In genomic region chr2:121760646-121761045, GRCm38 (mm10) we compare ENCODE assay signal across 31 mouse cellular contexts. TPM values are rescaled to one million over a fixed set of nuclear protein-coding genes. Genes with fewer than 3 reads are reported as not detected.
DNase-seq lines count a peak whose midpoint lies in the region; ATAC-seq and TF ChIP-seq lines count a peak whose summit lies in the region.
"Had no signal": no experiment of that assay in that cellular context is flagged by ENCODE, and none has a peak within 500 bp of the region (broad histone marks: within the 10 kb centered on the region; RNA-seq: fewer than 3 reads in every experiment).

No protein-coding gene starts in this region.

- intact Hi-C loops in heart, postnatal 25 days (cut with DNase I): no loop called here

- no peak overlapping the region for H3K27ac ChIP-seq in midbrain, postnatal 0 days (ENCODE audit: low read depth, low read length)
- H3K27ac ChIP-seq: gastrocnemius, adult 2 months; hindbrain, embryonic 14.5 days; layer of hippocampus, adult 2 months; limb, embryonic 13.5 days; neural tube, embryonic 12.5 days had no signal

- H3K27me3 ChIP-seq in midbrain, postnatal 0 days (ENCODE audit: insufficient read depth, low read length): no peaks in the 10 kb centered on the region
- H3K27me3 ChIP-seq: limb, embryonic 13.5 days; neural tube, embryonic 12.5 days had no signal

- no peak for ATAC-seq in midbrain, postnatal 0 days (ENCODE audit: low FRiP score)
- ATAC-seq: forebrain, embryonic 16.5 days; midbrain, embryonic 16.5 days had no signal

- H3K4me1 ChIP-seq in lung, adult 2 months (ENCODE audit: control insufficient read depth, insufficient read depth, low read length): no peaks in the 10 kb centered on the region
- H3K4me1 ChIP-seq in midbrain, postnatal 0 days (ENCODE audit: insufficient read depth, low read length): no peaks in the 10 kb centered on the region
- H3K4me1 ChIP-seq: limb, embryonic 13.5 days; neural tube, embryonic 12.5 days had no signal

- 76% methylated on average over 9 of the region's 9 CpGs for WGBS in lung, adult 2 months
- WGBS in midbrain, postnatal 0 days: 93% methylated on average over 9 of the region's 9 CpGs

- peak; percentile 2 to 19 for DNase-seq in heart, adult 9 months (ENCODE audit: low spot score in 2 of 2)
- DNase-seq in heart, postnatal 25 days (ENCODE audit: low spot score): no peak
- peak; percentile 9 for DNase-seq in NIH3T3 (ENCODE audit: low read depth)
- peak; percentile 91 to 93 for DNase-seq in adrenal gland, adult (ENCODE audit: inconsistent age in 2 of 2, low spot score in 1 of 2)
- peak; percentile 86 for DNase-seq in adrenal gland, postnatal 14 days
- DNase-seq in lung, adult 2 months: no peak
- no peak for DNase-seq in midbrain, postnatal 0 days (ENCODE audit: low spot score)
- DNase-seq: B cell, adult 2 months; cerebellum, adult 11-12 months; cerebellum, adult 9-11 months; gastrocnemius, adult 2 months; kidney, adult 11 months; kidney, postnatal 36 days; lung, postnatal 36 days; right cerebral cortex, postnatal 25 days; spleen, adult 18-20 months; thymus, adult 2 months; thymus, postnatal 36 days had no signal

- no peaks in the 10 kb centered on the region for H3K36me3 ChIP-seq in midbrain, postnatal 0 days (ENCODE audit: insufficient read depth, low read length)
- H3K36me3 ChIP-seq: limb, embryonic 13.5 days; neural tube, embryonic 12.5 days had no signal

- H3K4me2 ChIP-seq in midbrain, postnatal 0 days (ENCODE audit: low read depth, low read length, poor library complexity, severe bottlenecking): no peak overlapping the region
- H3K4me2 ChIP-seq: hindbrain, embryonic 14.5 days; limb, embryonic 13.5 days; liver, embryonic 11.5 days; midbrain, embryonic 11.5 days; neural tube, embryonic 12.5 days had no signal

- TF ChIP-seq POLR2A in lung, adult 2 months (IDR thresholded peaks at IDR 0.05; ENCODE audit: borderline replicate concordance, extremely low read depth, low read depth, low read length): no peak

- no peak for TF ChIP-seq CTCF in lung, adult 2 months (IDR thresholded peaks at IDR 0.05; ENCODE audit: insufficient read depth, low read length)
- TF ChIP-seq CTCF in midbrain, postnatal 0 days (IDR thresholded peaks at IDR 0.05): no peak

- no peak overlapping the region for H3K9ac ChIP-seq in midbrain, postnatal 0 days (replicated peaks; ENCODE audit: low read length, poor library complexity, severe bottlenecking)
- H3K9ac ChIP-seq: hindbrain, embryonic 14.5 days; limb, embryonic 13.5 days; neural tube, embryonic 12.5 days had no signal

- H3K4me3 ChIP-seq in lung, adult 2 months (replicated peaks; ENCODE audit: extremely low read depth, low read depth, low read length): no peak overlapping the region
- no peak overlapping the region for H3K4me3 ChIP-seq in midbrain, postnatal 0 days (ENCODE audit: low read depth, low read length)
- H3K4me3 ChIP-seq: erythroblast, embryonic 14.5 days; gastrocnemius, adult 2 months; layer of hippocampus, adult 2 months; limb, embryonic 13.5 days; myocyte; neural tube, embryonic 12.5 days had no signal

- no peaks in the 10 kb centered on the region for H3K9me3 ChIP-seq in midbrain, postnatal 0 days (ENCODE audit: low read length)
- H3K9me3 ChIP-seq: limb, embryonic 13.5 days; neural tube, embryonic 12.5 days had no signal

RNA-seq across cellular contexts. Expression of gene Frmd5, which starts 46.2 kb away (rescaled TPM):
- total RNA-seq in heart, postnatal 25 days (2021): 100 to 1,000 TPM; 162 to 175 TPM
- 91.0 and 102 TPM in 2 replicates for total RNA-seq in adrenal gland, postnatal 14 days (2021)
- polyA plus RNA-seq in lung, adult 2 months (2012; rRNA removed): 5.3 and 6.4 TPM in 2 replicates
- 38.3 and 42.5 TPM in 2 replicates for total RNA-seq in midbrain, postnatal 0 days (2014; rRNA removed)
- polyA plus RNA-seq in midbrain, postnatal 0 days (2015; fragmentation: Nextera tagmentation; extraction: Ambion mirVana): 12.3 and 14.6 TPM in 2 replicates
- total RNA-seq: common myeloid progenitor, adult 5-6 weeks; hematopoietic stem cell, adult 5-6 weeks; megakaryocyte, adult 5-6 weeks had no signal
- polyA plus RNA-seq: erythroblast, embryonic 14.5 days had no signal

Comparison
In these comparisons a context has a peak if more than half of its experiments do, and no peak if none do; other contexts are left out.
1. DNase-seq: peak in heart, adult 9 months (2 of 2), NIH3T3 (single experiment), adrenal gland, adult (2 of 2) and adrenal gland, postnatal 14 days (single experiment); none in heart, postnatal 25 days (single experiment), lung, adult 2 months (single experiment) and midbrain, postnatal 0 days (single experiment).